Mouse (Mus musculus): ENCODE measurements at regions not wholly inside any gene's neighbourhood (a gene's known extent, or its start where the extent isn't known, plus 50 kb on each side); places are given as distances from the start of the nearest gene placed in this dataset.

- DNase-seq = no peak
Measured at GRCm38 (mm10) chr1:143879622-143880021, 102.5 kb downstream of the Uchl5 start.

DNA sequence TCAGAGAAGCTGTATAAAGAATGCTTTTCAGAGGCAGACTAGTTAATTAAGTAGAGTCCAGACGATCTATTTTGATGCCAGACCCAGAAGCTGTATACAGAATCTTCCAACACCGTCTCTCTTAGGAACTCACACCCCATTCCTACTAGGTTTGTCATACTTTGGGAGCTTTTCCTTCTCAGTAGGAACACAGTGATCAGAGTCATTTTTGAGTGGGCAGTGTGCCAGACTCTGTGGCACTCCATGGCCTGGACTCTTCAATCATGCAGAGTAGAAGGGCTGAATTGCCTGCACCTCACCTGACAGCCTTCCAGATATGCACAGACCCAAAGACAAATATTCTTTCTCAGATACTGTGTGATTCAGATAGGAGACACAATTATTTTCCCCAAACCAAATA is 101.2 kb downstream of the Uchl5 start:
- no peak for DNase-seq

DNA sequence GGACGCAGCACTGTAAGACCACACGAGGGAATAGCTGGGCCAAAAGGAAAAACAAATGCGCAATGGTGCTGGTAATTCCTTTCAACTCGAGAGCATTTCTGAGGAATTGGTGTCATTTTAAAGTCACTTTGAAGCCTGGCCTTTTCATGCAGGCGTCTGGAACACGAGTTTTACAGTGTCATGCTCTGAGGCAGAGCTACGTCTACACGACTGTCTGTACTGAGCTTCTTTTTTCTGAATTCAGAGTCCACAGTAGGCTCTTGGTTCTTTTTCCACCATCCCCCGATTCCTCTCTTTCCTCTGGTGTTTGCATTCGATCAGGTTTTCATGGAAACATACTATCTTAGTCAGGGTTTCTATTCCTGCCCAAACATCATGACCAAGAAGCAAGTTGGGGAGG is 83.2 kb downstream of the Uchl5 start:
- DNase-seq = no peak

DNA sequence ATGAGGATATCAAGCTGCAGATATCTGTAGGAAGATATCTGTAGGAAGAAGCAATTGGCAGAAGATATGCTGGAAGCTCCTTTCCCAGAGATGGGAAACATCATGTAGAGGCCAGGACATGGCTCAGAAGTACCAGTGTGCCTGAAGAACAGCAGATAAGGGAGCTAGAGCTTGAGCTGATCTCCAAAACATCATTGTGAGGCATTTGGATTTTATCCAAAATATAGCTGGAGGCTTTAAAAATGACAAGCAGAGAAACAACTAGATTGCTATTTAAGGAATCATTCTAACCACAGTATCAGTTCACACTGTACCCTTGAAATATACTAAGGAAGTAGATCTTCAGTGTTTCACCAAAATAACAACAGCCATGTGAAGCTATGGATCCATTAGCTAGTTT is 81.5 kb downstream of the Uchl5 start:
- DNase-seq = no peak

Data from heart, adult 11 months (tissue).